Mouse (Mus musculus): Measurements from ENCODE around the gene Nrxn1. TPM values are rescaled to one million over a fixed set of nuclear protein-coding genes. Genes with fewer than 3 reads are reported as not detected.
"Not testable (repeated sequence)": the region's sequence is repeated elsewhere in the genome, so short reads cannot be mapped to it uniquely, and the experiment has no call there.

Gene Nrxn1
- total RNA-seq, 2 experiments from 2014 or later = 0.09 TPM; not detected in 1

GRCm38 (mm10) chr17:90384856-90385255 is 708.0 kb downstream of the Nrxn1 start:
- no peak for ATAC-seq (replicated peaks; ENCODE audit: low FRiP score, poor library complexity, severe bottlenecking)

GRCm38 (mm10) chr17:90382496-90383443 is 710.1 kb downstream of the Nrxn1 start:
- ATAC-seq (replicated peaks; ENCODE audit: low FRiP score, poor library complexity, severe bottlenecking) = no peak

GRCm38 (mm10) chr17:90376533-90376932 is 716.3 kb downstream of the Nrxn1 start:
- ATAC-seq (replicated peaks; ENCODE audit: low FRiP score, poor library complexity, severe bottlenecking) = no peak

GRCm38 (mm10) chr17:90362169-90362568 is 730.7 kb downstream of the Nrxn1 start:
- no peak for ATAC-seq (replicated peaks; ENCODE audit: low FRiP score, poor library complexity, severe bottlenecking)

GRCm38 (mm10) chr17:90349385-90350095 is 743.3 kb downstream of the Nrxn1 start:
- no peak for ATAC-seq (replicated peaks; ENCODE audit: low FRiP score, poor library complexity, severe bottlenecking)

GRCm38 (mm10) chr17:90346735-90347475 is 746.0 kb downstream of the Nrxn1 start:
- no peak for ATAC-seq (replicated peaks; ENCODE audit: low FRiP score, poor library complexity, severe bottlenecking)

- no peak for ATAC-seq (replicated peaks; ENCODE audit: low FRiP score, poor library complexity, severe bottlenecking)
Observed at GRCm38 (mm10) chr17:90333445-90333844, 759.4 kb downstream of the Nrxn1 start.

- ATAC-seq (replicated peaks; ENCODE audit: low FRiP score, poor library complexity, severe bottlenecking) = no peak
Observed at GRCm38 (mm10) chr17:90323674-90324073, 769.2 kb downstream of the Nrxn1 start.

GRCm38 (mm10) chr17:90272225-90272624 is 820.6 kb downstream of the Nrxn1 start:
- ATAC-seq (replicated peaks; ENCODE audit: low FRiP score, poor library complexity, severe bottlenecking) = no peak

- ATAC-seq (replicated peaks; ENCODE audit: low FRiP score, poor library complexity, severe bottlenecking) = no peak
Observed at GRCm38 (mm10) chr17:90271165-90271564, 821.7 kb downstream of the Nrxn1 start.

GRCm38 (mm10) chr17:90269143-90269542 is 823.7 kb downstream of the Nrxn1 start:
- no peak for ATAC-seq (replicated peaks; ENCODE audit: low FRiP score, poor library complexity, severe bottlenecking)

GRCm38 (mm10) chr17:90253451-90254131 is 839.3 kb downstream of the Nrxn1 start:
- ATAC-seq (replicated peaks; ENCODE audit: low FRiP score, poor library complexity, severe bottlenecking) = no peak

- no peak for ATAC-seq (replicated peaks; ENCODE audit: low FRiP score, poor library complexity, severe bottlenecking)
Observed at GRCm38 (mm10) chr17:90252196-90252595, 840.7 kb downstream of the Nrxn1 start.

- ATAC-seq (replicated peaks; ENCODE audit: low FRiP score, poor library complexity, severe bottlenecking) = no peak
Observed at GRCm38 (mm10) chr17:90247071-90247849, 845.6 kb downstream of the Nrxn1 start.

GRCm38 (mm10) chr17:90244339-90244738 is 848.5 kb downstream of the Nrxn1 start:
- ATAC-seq (replicated peaks; ENCODE audit: low FRiP score, poor library complexity, severe bottlenecking) = no peak

GRCm38 (mm10) chr17:90238964-90239363 is 853.9 kb downstream of the Nrxn1 start:
- no peak for ATAC-seq (replicated peaks; ENCODE audit: low FRiP score, poor library complexity, severe bottlenecking)

GRCm38 (mm10) chr17:90238517-90238916 is 854.4 kb downstream of the Nrxn1 start:
- ATAC-seq (replicated peaks; ENCODE audit: low FRiP score, poor library complexity, severe bottlenecking) = no peak

GRCm38 (mm10) chr17:90235674-90236073 is 857.2 kb downstream of the Nrxn1 start:
- not testable (repeated sequence) for ATAC-seq (replicated peaks; ENCODE audit: low FRiP score, poor library complexity, severe bottlenecking)

- ATAC-seq (replicated peaks; ENCODE audit: low FRiP score, poor library complexity, severe bottlenecking) = no peak
Observed at GRCm38 (mm10) chr17:90234806-90235205, 858.1 kb downstream of the Nrxn1 start.

Data from erythroblast, adult 5-6 weeks (primary cell).